Mouse (Mus musculus): ENCODE data around the gene Shisal1. TPM values are rescaled to one million over a fixed set of nuclear protein-coding genes. Genes with fewer than 3 reads are reported as not detected.
A peak's percentile ranks its signal among the peaks of the same experiment; 100 is the strongest.

Gene Shisal1
- 0.58 and 1.0 TPM in 2 replicates for total RNA-seq (2012; rRNA removed)

- Histone ChIP-seq H3K4me1 (ENCODE audit: control insufficient read depth in 2 of 2, insufficient read depth in 2 of 2, low read length in 2 of 2, poor library complexity in 1 of 2) (peaks cover 0 to 14% of the 10 kb centered on the region in 2 experiments; a peak in 2 of 4 replicates), H3K9me3 (ENCODE audit: control insufficient read depth, insufficient read depth, low read depth, low read length) (no peaks in the 10 kb centered on the region), H3K9ac (ENCODE audit: insufficient read depth, low read depth, low read length, poor library complexity, severe bottlenecking) (peak within 1 kb of the TSS; percentile 53), H3K4me3 (ENCODE audit: insufficient read depth in 1 of 2, low read depth in 1 of 2, low read length in 2 of 2, poor library complexity in 1 of 2, severe bottlenecking in 1 of 2) (peak within 1 kb of the TSS; percentile 58 to 62; a peak in 3 of 4 replicates), H3K36me3 (ENCODE audit: control insufficient read depth, insufficient read depth, low read length, poor library complexity, severe bottlenecking) (no peaks in the 10 kb centered on the region), H3K27ac (ENCODE audit: insufficient read depth, low read depth, low read length, poor library complexity, severe bottlenecking) (no peak within 1 kb of the TSS)
- DNase-seq (ENCODE audit: low read depth, low spot score): no peak
- in situ Hi-C loops (cut with MboI; ENCODE audit: low sequenced_read_pairs in 2 of 2, unreplicated experiment in 2 of 2): no loop called here
- TF ChIP-seq CHD2 (IDR thresholded peaks at IDR 0.05; ENCODE audit: low read depth, low read length) (no peak), HCFC1 (IDR thresholded peaks at IDR 0.05; ENCODE audit: borderline replicate concordance, insufficient read depth, low read length) (no peak), ZC3H11A (IDR thresholded peaks at IDR 0.05; ENCODE audit: borderline replicate concordance, low read depth, low read length) (no peak), MAFK (IDR thresholded peaks at IDR 0.05; ENCODE audit: insufficient read depth, low read depth, low read length) (no peak)
These were observed at the start of gene Shisal1 for GRCm38 (mm10) chr15:84446997-84447396. Shisal1 (minus strand) TSS chr15:84447097.

- no peak overlapping the region for H3K9ac ChIP-seq (ENCODE audit: insufficient read depth, low read depth, low read length, poor library complexity, severe bottlenecking)
- in situ Hi-C loops (cut with MboI; ENCODE audit: low sequenced_read_pairs in 2 of 2, unreplicated experiment in 2 of 2): no loop called here
- no peak for DNase-seq (ENCODE audit: low read depth, low spot score)
- H3K4me1 ChIP-seq (ENCODE audit: control insufficient read depth in 2 of 2, insufficient read depth in 2 of 2, low read length in 2 of 2, poor library complexity in 1 of 2): peaks cover 0 to 3% of the 10 kb centered on the region in 2 experiments; a peak in 1 of 4 replicates
- no peak overlapping the region for H3K4me3 ChIP-seq (ENCODE audit: insufficient read depth in 1 of 2, low read depth in 1 of 2, low read length in 2 of 2, poor library complexity in 1 of 2, severe bottlenecking in 1 of 2)
- no peaks in the 10 kb centered on the region for H3K9me3 ChIP-seq (ENCODE audit: control insufficient read depth, insufficient read depth, low read depth, low read length)
- H3K36me3 ChIP-seq (ENCODE audit: control insufficient read depth, insufficient read depth, low read length, poor library complexity, severe bottlenecking): no peaks in the 10 kb centered on the region
- TF ChIP-seq ZC3H11A (IDR thresholded peaks at IDR 0.05; ENCODE audit: borderline replicate concordance, low read depth, low read length): no peak
- no peak overlapping the region for H3K27ac ChIP-seq (ENCODE audit: insufficient read depth, low read depth, low read length, poor library complexity, severe bottlenecking)
These were observed 43.6 kb upstream of the Shisal1 start for GRCm38 (mm10) chr15:84490486-84490885.

GRCm38 (mm10) chr15:84484255-84484654 lies 37.4 kb upstream of the Shisal1 start:
- TF ChIP-seq CHD2 (IDR thresholded peaks at IDR 0.05; ENCODE audit: low read depth, low read length): no peak
- no peak for TF ChIP-seq ZC3H11A (IDR thresholded peaks at IDR 0.05; ENCODE audit: borderline replicate concordance, low read depth, low read length)
- TF ChIP-seq ZNF384 (IDR thresholded peaks at IDR 0.05; ENCODE audit: low read depth, low read length): no peak
- TF ChIP-seq MAFK (IDR thresholded peaks at IDR 0.05; ENCODE audit: insufficient read depth, low read depth, low read length): no peak
- no peak for TF ChIP-seq HCFC1 (IDR thresholded peaks at IDR 0.05; ENCODE audit: borderline replicate concordance, insufficient read depth, low read length)

GRCm38 (mm10) chr15:84483622-84484021 lies 36.7 kb upstream of the Shisal1 start:
- Histone ChIP-seq H3K9ac (ENCODE audit: insufficient read depth, low read depth, low read length, poor library complexity, severe bottlenecking) (no peak overlapping the region), H3K27ac (ENCODE audit: insufficient read depth, low read depth, low read length, poor library complexity, severe bottlenecking) (no peak overlapping the region), H3K36me3 (ENCODE audit: control insufficient read depth, insufficient read depth, low read length, poor library complexity, severe bottlenecking) (no peaks in the 10 kb centered on the region), H3K4me1 (ENCODE audit: control insufficient read depth in 2 of 2, insufficient read depth in 2 of 2, low read length in 2 of 2, poor library complexity in 1 of 2) (peaks cover 0 to 10% of the 10 kb centered on the region in 2 experiments; a peak in 1 of 4 replicates), H3K9me3 (ENCODE audit: control insufficient read depth, insufficient read depth, low read depth, low read length) (no peaks in the 10 kb centered on the region), H3K4me3 (ENCODE audit: insufficient read depth in 1 of 2, low read depth in 1 of 2, low read length in 2 of 2, poor library complexity in 1 of 2, severe bottlenecking in 1 of 2) (no peak overlapping the region)
- TF ChIP-seq HCFC1 (IDR thresholded peaks at IDR 0.05; ENCODE audit: borderline replicate concordance, insufficient read depth, low read length) (no peak), ZC3H11A (IDR thresholded peaks at IDR 0.05; ENCODE audit: borderline replicate concordance, low read depth, low read length) (no peak), MAFK (IDR thresholded peaks at IDR 0.05; ENCODE audit: insufficient read depth, low read depth, low read length) (no peak), ZNF384 (IDR thresholded peaks at IDR 0.05; ENCODE audit: low read depth, low read length) (no peak), CHD2 (IDR thresholded peaks at IDR 0.05; ENCODE audit: low read depth, low read length) (no peak)
- in situ Hi-C loops (cut with MboI; ENCODE audit: low sequenced_read_pairs in 2 of 2, unreplicated experiment in 2 of 2): no loop called here
- DNase-seq (ENCODE audit: low read depth, low spot score): no peak

More at GRCm38 (mm10) chr15:84484255-84484654, 37.4 kb upstream of the Shisal1 start:
- no peak overlapping the region for H3K27ac ChIP-seq (ENCODE audit: insufficient read depth, low read depth, low read length, poor library complexity, severe bottlenecking)
- no peak overlapping the region for H3K4me3 ChIP-seq (ENCODE audit: insufficient read depth in 1 of 2, low read depth in 1 of 2, low read length in 2 of 2, poor library complexity in 1 of 2, severe bottlenecking in 1 of 2)
- H3K9me3 ChIP-seq (ENCODE audit: control insufficient read depth, insufficient read depth, low read depth, low read length): no peaks in the 10 kb centered on the region
- peaks cover 0 to 10% of the 10 kb centered on the region in 2 experiments; a peak in 1 of 4 replicates for H3K4me1 ChIP-seq (ENCODE audit: control insufficient read depth in 2 of 2, insufficient read depth in 2 of 2, low read length in 2 of 2, poor library complexity in 1 of 2)
- H3K36me3 ChIP-seq (ENCODE audit: control insufficient read depth, insufficient read depth, low read length, poor library complexity, severe bottlenecking): no peaks in the 10 kb centered on the region
- DNase-seq (ENCODE audit: low read depth, low spot score): no peak
- no peak overlapping the region for H3K9ac ChIP-seq (ENCODE audit: insufficient read depth, low read depth, low read length, poor library complexity, severe bottlenecking)
- in situ Hi-C loops (cut with MboI; ENCODE audit: low sequenced_read_pairs in 2 of 2, unreplicated experiment in 2 of 2): no loop called here
